Mouse (Mus musculus): Measurements from ENCODE around the gene Slc35f1. TPM values are rescaled to one million over a fixed set of nuclear protein-coding genes. Genes with fewer than 3 reads are reported as not detected.
"Not testable (repeated sequence)": the region's sequence is repeated elsewhere in the genome, so short reads cannot be mapped to it uniquely, and the experiment has no call there.

The Slc35f1 gene
- polyA plus RNA-seq, 1 experiment from 2014 or later: 1.4 TPM

GRCm38 (mm10) chr10:52877263-52878021, 187.1 kb downstream of the Slc35f1 start:
- ATAC-seq (ENCODE audit: borderline replicate concordance, extremely low read depth, low FRiP score, low TSS enrichment): no peak
- no peaks in the 10 kb centered on the region for H3K9me3 ChIP-seq
- H3K4me2 ChIP-seq: no peak overlapping the region
- no peaks in the 10 kb centered on the region for H3K36me3 ChIP-seq
- H3K9ac ChIP-seq: no peak overlapping the region
- WGBS: 63% methylated on average over 6 of the region's 6 CpGs
- no peak overlapping the region for H3K27ac ChIP-seq
- no peaks in the 10 kb centered on the region for H3K4me1 ChIP-seq
- H3K27me3 ChIP-seq: no peaks in the 10 kb centered on the region
- no peak overlapping the region for H3K4me3 ChIP-seq

GRCm38 (mm10) chr10:52878093-52878801, 187.9 kb downstream of the Slc35f1 start:
- no peak overlapping the region for H3K9ac ChIP-seq
- H3K4me1 ChIP-seq: no peaks in the 10 kb centered on the region
- no peaks in the 10 kb centered on the region for H3K9me3 ChIP-seq
- no peak overlapping the region for H3K4me3 ChIP-seq
- H3K27ac ChIP-seq: no peak overlapping the region
- H3K4me2 ChIP-seq: no peak overlapping the region
- no peak for ATAC-seq (ENCODE audit: borderline replicate concordance, extremely low read depth, low FRiP score, low TSS enrichment)
- WGBS: 61% methylated on average over 4 of the region's 4 CpGs
- H3K27me3 ChIP-seq: no peaks in the 10 kb centered on the region
- no peaks in the 10 kb centered on the region for H3K36me3 ChIP-seq

DNA sequence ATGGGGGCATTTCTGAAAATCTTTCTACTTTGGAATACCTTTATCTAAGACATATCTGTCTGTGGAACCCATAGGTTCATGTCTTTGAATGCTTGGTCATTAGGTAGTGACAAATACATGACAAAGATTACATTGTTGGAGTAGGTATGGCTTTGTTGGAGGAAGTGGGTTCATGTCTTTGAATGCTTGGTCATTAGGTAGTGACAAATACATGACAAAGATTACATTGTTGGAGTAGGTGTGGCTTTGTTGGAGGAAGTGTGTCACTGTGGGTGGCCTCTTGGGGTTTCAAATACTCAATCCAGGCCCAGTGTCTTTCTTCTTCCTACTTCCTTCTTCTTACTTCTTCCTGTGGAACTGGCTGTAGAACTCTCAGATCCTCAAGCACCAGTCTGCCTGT, 206.4 kb downstream of the Slc35f1 start:
- not testable (repeated sequence) for H3K27ac ChIP-seq; H3K27me3 ChIP-seq; H3K36me3 ChIP-seq; H3K4me3 ChIP-seq; H3K4me2 ChIP-seq; H3K9ac ChIP-seq; H3K4me1 ChIP-seq; H3K9me3 ChIP-seq; ATAC-seq (ENCODE audit: borderline replicate concordance, extremely low read depth, low FRiP score, low TSS enrichment)

DNA sequence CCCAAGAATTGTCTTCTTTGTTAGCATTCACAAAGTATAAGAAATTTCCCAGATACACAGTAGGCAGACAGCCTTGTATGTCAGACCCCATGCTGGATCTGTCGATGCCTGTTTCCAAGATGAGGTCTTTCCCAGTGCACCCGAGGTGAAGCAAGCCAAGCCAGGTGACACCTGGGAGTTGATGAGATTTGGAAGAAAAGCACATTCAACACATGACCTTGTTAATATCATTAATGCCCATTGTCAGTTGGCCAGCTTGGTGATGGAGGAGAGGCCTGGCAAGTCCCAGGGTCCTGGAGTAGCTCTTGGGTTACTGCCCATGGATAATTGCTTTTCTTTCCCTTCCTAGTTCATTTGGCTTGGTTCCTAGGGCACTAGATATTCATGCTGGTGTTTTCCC, 214.6 kb downstream of the Slc35f1 start:
- 76% methylated on average over 2 of the region's 2 CpGs for WGBS
- H3K4me1 ChIP-seq: no peaks in the 10 kb centered on the region
- no peak for ATAC-seq (ENCODE audit: borderline replicate concordance, extremely low read depth, low FRiP score, low TSS enrichment)
- no peak overlapping the region for H3K9ac ChIP-seq
- H3K27me3 ChIP-seq: no peaks in the 10 kb centered on the region
- H3K36me3 ChIP-seq: no peaks in the 10 kb centered on the region
- no peaks in the 10 kb centered on the region for H3K9me3 ChIP-seq
- H3K27ac ChIP-seq: no peak overlapping the region
- H3K4me2 ChIP-seq: no peak overlapping the region
- no peak overlapping the region for H3K4me3 ChIP-seq

DNA sequence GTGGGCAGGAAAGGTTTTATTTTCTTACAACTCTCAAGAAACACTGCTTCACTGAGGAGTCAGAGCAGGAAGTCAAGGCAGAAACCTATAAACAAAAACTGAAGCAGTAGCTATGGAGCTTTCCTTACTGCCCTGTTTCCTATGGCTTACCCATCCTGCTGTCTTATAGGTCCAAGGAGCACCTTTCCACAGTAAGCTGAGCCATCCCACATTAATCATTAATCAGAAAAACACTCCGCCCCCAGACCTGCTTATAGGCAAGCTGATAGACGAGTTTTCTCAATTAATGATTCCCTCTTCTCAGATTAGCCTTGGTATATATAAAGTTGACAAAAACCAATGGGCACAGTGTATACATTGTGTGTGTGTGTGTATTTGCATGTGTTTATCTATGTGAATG, 221.4 kb downstream of the Slc35f1 start:
- no peak overlapping the region for H3K27ac ChIP-seq
- no peak overlapping the region for H3K4me3 ChIP-seq
- no peaks in the 10 kb centered on the region for H3K9me3 ChIP-seq
- no peaks in the 10 kb centered on the region for H3K4me1 ChIP-seq
- H3K9ac ChIP-seq: no peak overlapping the region
- WGBS: 67% methylated on average over 2 of the region's 2 CpGs
- no peaks in the 10 kb centered on the region for H3K27me3 ChIP-seq
- ATAC-seq (ENCODE audit: borderline replicate concordance, extremely low read depth, low FRiP score, low TSS enrichment): no peak
- no peaks in the 10 kb centered on the region for H3K36me3 ChIP-seq
- no peak overlapping the region for H3K4me2 ChIP-seq

GRCm38 (mm10) chr10:52918715-52919114, 228.4 kb downstream of the Slc35f1 start:
- no peak for ATAC-seq (ENCODE audit: borderline replicate concordance, extremely low read depth, low FRiP score, low TSS enrichment)
- WGBS: 86% methylated on average over 5 of the region's 5 CpGs
- no peaks in the 10 kb centered on the region for H3K36me3 ChIP-seq

DNA sequence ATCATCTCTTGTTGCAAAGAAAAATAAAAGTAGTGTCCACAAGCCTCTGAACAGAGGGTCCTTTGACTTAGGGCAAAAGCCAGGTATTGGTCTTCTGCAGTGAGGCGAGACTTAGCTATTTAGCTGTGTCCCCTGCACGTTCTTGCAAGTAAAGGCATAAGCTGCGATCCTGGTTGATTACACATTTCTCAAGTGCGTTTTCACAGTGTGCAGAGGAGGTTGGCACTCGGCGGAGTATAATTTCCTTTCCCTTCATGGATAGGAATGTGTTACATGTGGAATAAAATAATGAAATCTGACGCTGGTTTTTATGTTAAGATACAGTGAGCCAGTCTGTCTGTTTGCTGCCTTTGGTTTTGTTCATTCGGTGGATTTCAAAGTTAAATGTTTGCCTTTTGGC, 232.8 kb downstream of the Slc35f1 start:
- Histone ChIP-seq H3K9me3 (no peaks in the 10 kb centered on the region), H3K4me2 (no peak overlapping the region), H3K9ac (no peak overlapping the region), H3K4me1 (no peaks in the 10 kb centered on the region), H3K4me3 (no peak overlapping the region), H3K36me3 (no peaks in the 10 kb centered on the region), H3K27ac (no peak overlapping the region), H3K27me3 (no peaks in the 10 kb centered on the region)
- WGBS: 39% methylated on average over 8 of the region's 8 CpGs
- no peak for ATAC-seq (ENCODE audit: borderline replicate concordance, extremely low read depth, low FRiP score, low TSS enrichment)

More at GRCm38 (mm10) chr10:52918715-52919114, 228.4 kb downstream of the Slc35f1 start:
- H3K9ac ChIP-seq: no peak overlapping the region
- no peaks in the 10 kb centered on the region for H3K4me1 ChIP-seq
- H3K27ac ChIP-seq: no peak overlapping the region
- H3K27me3 ChIP-seq: no peaks in the 10 kb centered on the region
- no peaks in the 10 kb centered on the region for H3K9me3 ChIP-seq
- no peak overlapping the region for H3K4me3 ChIP-seq
- no peak overlapping the region for H3K4me2 ChIP-seq

GRCm38 (mm10) chr10:52926330-52926729, 236.0 kb downstream of the Slc35f1 start:
- Histone ChIP-seq H3K4me3 (no peak overlapping the region), H3K27ac (no peak overlapping the region), H3K4me2 (no peak overlapping the region), H3K36me3 (no peaks in the 10 kb centered on the region), H3K4me1 (no peaks in the 10 kb centered on the region), H3K9ac (no peak overlapping the region), H3K27me3 (no peaks in the 10 kb centered on the region), H3K9me3 (no peaks in the 10 kb centered on the region)
- 81% methylated on average over 3 of the region's 3 CpGs for WGBS
- no peak for ATAC-seq (ENCODE audit: borderline replicate concordance, extremely low read depth, low FRiP score, low TSS enrichment)

DNA sequence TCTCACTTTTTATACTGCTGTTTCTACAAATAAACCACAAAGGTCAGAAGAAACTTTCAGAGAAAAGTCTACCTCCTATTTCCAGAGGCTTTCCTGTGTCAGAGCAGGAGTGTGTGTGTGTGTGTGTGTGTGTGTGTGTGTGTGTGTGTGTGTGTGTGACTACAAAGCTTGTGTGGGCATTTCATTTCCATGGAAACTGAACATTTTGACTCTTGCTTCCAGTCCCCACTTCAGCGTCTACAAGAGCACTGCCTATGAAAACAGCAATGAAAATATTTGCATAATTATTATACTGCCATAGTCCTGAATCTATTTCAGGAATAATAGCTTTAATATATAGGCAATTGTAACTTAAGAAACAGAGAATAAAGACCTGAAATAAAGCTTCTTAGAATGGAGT, 241.8 kb downstream of the Slc35f1 start:
- Histone ChIP-seq H3K27ac (no peak overlapping the region), H3K4me1 (no peaks in the 10 kb centered on the region), H3K9ac (no peak overlapping the region), H3K4me2 (no peak overlapping the region), H3K27me3 (no peaks in the 10 kb centered on the region), H3K9me3 (no peaks in the 10 kb centered on the region), H3K4me3 (no peak overlapping the region), H3K36me3 (no peaks in the 10 kb centered on the region)
- WGBS: 45% methylated on average over 1 of the region's 1 CpGs
- ATAC-seq (ENCODE audit: borderline replicate concordance, extremely low read depth, low FRiP score, low TSS enrichment): no peak

DNA sequence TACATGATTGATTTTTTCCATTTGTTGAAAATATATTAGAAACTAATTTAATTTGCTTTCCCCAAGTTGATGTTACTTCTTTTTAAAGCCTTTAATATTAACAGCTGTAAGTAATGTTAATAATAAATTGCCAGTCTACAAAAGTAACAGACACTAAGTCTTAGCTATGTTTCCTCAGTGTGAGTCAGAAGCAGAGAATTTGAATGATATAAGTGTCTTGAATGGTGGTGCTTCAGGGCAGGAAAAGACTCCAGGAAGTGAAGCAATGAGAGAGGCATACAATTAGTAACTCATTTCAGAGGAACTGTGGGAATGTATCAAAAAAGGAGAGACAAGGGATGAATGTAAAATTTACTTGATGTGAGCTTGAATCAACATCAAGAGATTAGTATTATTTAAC, 244.3 kb downstream of the Slc35f1 start:
- no peaks in the 10 kb centered on the region for H3K4me1 ChIP-seq
- no peak overlapping the region for H3K9ac ChIP-seq
- H3K9me3 ChIP-seq: no peaks in the 10 kb centered on the region
- H3K36me3 ChIP-seq: no peaks in the 10 kb centered on the region
- no peak for ATAC-seq (ENCODE audit: borderline replicate concordance, extremely low read depth, low FRiP score, low TSS enrichment)
- H3K4me2 ChIP-seq: no peak overlapping the region
- H3K27me3 ChIP-seq: no peaks in the 10 kb centered on the region
- H3K27ac ChIP-seq: no peak overlapping the region
- H3K4me3 ChIP-seq: no peak overlapping the region

DNA sequence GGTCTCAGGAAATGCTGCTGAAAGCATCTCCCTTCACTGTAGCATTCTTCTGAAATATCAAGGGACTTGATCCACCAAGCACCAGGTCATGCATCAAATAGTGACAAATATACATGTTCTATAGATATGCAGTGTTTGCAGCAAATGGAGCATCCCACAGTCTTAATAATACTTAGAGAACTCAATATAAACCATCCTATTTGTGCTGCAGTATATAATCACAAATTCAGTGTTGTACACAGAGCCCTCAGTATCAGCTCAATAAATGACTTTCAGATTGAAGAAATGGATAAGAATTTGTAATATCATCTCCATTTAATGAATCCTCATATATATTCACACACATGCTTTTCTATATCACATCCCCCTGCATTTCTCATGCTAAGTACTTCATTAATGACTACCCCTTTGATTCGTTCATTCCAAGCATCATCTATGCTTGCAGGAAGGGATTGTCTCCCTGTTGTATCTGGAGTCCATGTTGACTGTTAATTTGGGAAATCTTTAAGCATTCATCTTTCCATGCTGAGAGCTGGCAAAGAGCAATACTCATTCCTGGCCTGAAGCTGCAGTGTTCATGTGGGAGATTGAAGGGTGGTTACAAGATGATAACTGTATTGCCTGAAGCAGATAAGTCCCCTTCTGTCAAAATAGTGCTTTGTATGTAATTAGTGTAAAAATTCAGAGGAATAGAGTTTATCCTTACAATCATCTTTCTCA, 249.9 kb downstream of the Slc35f1 start:
- Histone ChIP-seq H3K4me1 (no peaks in the 10 kb centered on the region), H3K9ac (no peak overlapping the region), H3K9me3 (no peaks in the 10 kb centered on the region)

GRCm38 (mm10) chr10:52940831-52941216, 250.5 kb downstream of the Slc35f1 start:
- no peak overlapping the region for H3K4me3 ChIP-seq
- no peaks in the 10 kb centered on the region for H3K9me3 ChIP-seq
- no peak overlapping the region for H3K9ac ChIP-seq
- H3K36me3 ChIP-seq: no peaks in the 10 kb centered on the region
- H3K4me2 ChIP-seq: no peak overlapping the region
- no peak overlapping the region for H3K27ac ChIP-seq
- WGBS: 73% methylated on average over 5 of the region's 5 CpGs
- no peaks in the 10 kb centered on the region for H3K27me3 ChIP-seq
- no peaks in the 10 kb centered on the region for H3K4me1 ChIP-seq
- no peak for ATAC-seq (ENCODE audit: borderline replicate concordance, extremely low read depth, low FRiP score, low TSS enrichment)

More for the DNA sequence above, 249.9 kb downstream of the Slc35f1 start:
- no peak for ATAC-seq (ENCODE audit: borderline replicate concordance, extremely low read depth, low FRiP score, low TSS enrichment)
- H3K27ac ChIP-seq: no peak overlapping the region
- H3K4me3 ChIP-seq: no peak overlapping the region
- no peak overlapping the region for H3K4me2 ChIP-seq
- 64% methylated on average over 1 of the region's 1 CpGs for WGBS
- no peaks in the 10 kb centered on the region for H3K36me3 ChIP-seq
- no peaks in the 10 kb centered on the region for H3K27me3 ChIP-seq

Measured in lung, embryonic 15.5 days (tissue).